Mouse (Mus musculus) embryonic facial prominence, embryonic 13.5 days (tissue): ENCODE measurements around the gene Dppa1. TPM values are rescaled to one million over a fixed set of nuclear protein-coding genes. Genes with fewer than 3 reads are reported as not detected.

ENCODE experiments used
- polyA plus RNA-seq: library from polyadenylated mRNA; unstranded; fragments of >200 nt; fragmentation: Nextera tagmentation; extraction: Ambion mirVana; gene quantifications from 2 replicates; pipeline ENCODE4 v1.2.1, GENCODE M21; 2015

Dppa1 gene
- polyA plus RNA-seq, 1 experiment from 2014 or later = not detected

Other genes starting within 250 kb of the Dppa1 start
- 0.07 TPM in 1 of 2 replicates, not detected in the other for gene Itk, start 239.7 kb downstream of the Dppa1 start, polyA plus RNA-seq
- gene Fam71b, start 232.7 kb downstream of the Dppa1 start, polyA plus RNA-seq = not detected in 2 replicates
- 83.3 and 83.5 TPM in 2 replicates for gene Med7, start 192.3 kb downstream of the Dppa1 start, polyA plus RNA-seq
- not detected in 2 replicates for gene Havcr2, start 174.3 kb downstream of the Dppa1 start, polyA plus RNA-seq
- not detected in 2 replicates for gene Gm12169, start 105.0 kb downstream of the Dppa1 start, polyA plus RNA-seq
- not detected in 2 replicates for gene BC053393, start 57.7 kb downstream of the Dppa1 start, polyA plus RNA-seq
- gene Timd2, start 77.8 kb upstream of the Dppa1 start, polyA plus RNA-seq = 0.48 TPM in 1 of 2 replicates, not detected in the other
- gene Havcr1, start 105.8 kb upstream of the Dppa1 start, polyA plus RNA-seq = not detected in 2 replicates
- gene Timd4, start 181.5 kb upstream of the Dppa1 start, polyA plus RNA-seq = 0.32 TPM in 1 of 2 replicates, not detected in the other